Mouse (Mus musculus): ENCODE results near the gene Plcxd2. TPM values are rescaled to one million over a fixed set of nuclear protein-coding genes. Genes with fewer than 3 reads are reported as not detected.
A peak's percentile ranks its signal among the peaks of the same experiment; 100 is the strongest.

Gene Plcxd2
- polyA plus RNA-seq, 1 experiment = 0.50 TPM

GRCm38 (mm10) chr16:45967471-45967870 lies 42.5 kb downstream of the Plcxd2 start:
- Histone ChIP-seq H3K79me2 (ENCODE audit: control insufficient read depth, insufficient read depth) (no peaks in the 10 kb centered on the region), H3K36me3 (ENCODE audit: control insufficient read depth, insufficient read depth) (no peaks in the 10 kb centered on the region), H3K4me3 (ENCODE audit: insufficient read depth, poor library complexity, severe bottlenecking) (no peak overlapping the region), H3K27me3 (ENCODE audit: control insufficient read depth, insufficient read depth, insufficient read length) (no peaks in the 10 kb centered on the region), H3K79me3 (ENCODE audit: low read depth) (no peaks in the 10 kb centered on the region), H3ac (ENCODE audit: control insufficient read depth, insufficient read length, low read depth) (no peak overlapping the region)
- TF ChIP-seq USF1 (IDR thresholded peaks at IDR 0.05; ENCODE audit: low read depth) (no peak), CTCF (IDR thresholded peaks at IDR 0.05; ENCODE audit: control insufficient read depth, insufficient read depth, insufficient read length) (peak; percentile 66), FOSL1 (IDR thresholded peaks at IDR 0.05; ENCODE audit: insufficient read depth, low read length, poor library complexity, severe bottlenecking) (no peak)

- H3K36me3 ChIP-seq (ENCODE audit: control insufficient read depth, insufficient read depth) = no peaks in the 10 kb centered on the region
- H3K4me3 ChIP-seq (ENCODE audit: insufficient read depth, poor library complexity, severe bottlenecking) = no peak overlapping the region
- no peak overlapping the region for H3ac ChIP-seq (ENCODE audit: control insufficient read depth, insufficient read length, low read depth)
- TF ChIP-seq MYOG (IDR thresholded peaks at IDR 0.05; ENCODE audit: control insufficient read depth, extremely low read depth, insufficient read length) (no peak), CEBPB (IDR thresholded peaks at IDR 0.05; ENCODE audit: low read depth) (no peak), MAX (IDR thresholded peaks at IDR 0.05) (no peak), FOSL1 (IDR thresholded peaks at IDR 0.05; ENCODE audit: insufficient read depth, low read length, poor library complexity, severe bottlenecking) (no peak), MYOD1 (IDR thresholded peaks at IDR 0.05; ENCODE audit: control insufficient read depth, insufficient read length, low read depth) (no peak), USF1 (IDR thresholded peaks at IDR 0.05; ENCODE audit: low read depth) (no peak), CTCF (IDR thresholded peaks at IDR 0.05; ENCODE audit: control insufficient read depth, insufficient read depth, insufficient read length) (no peak)
- no peaks in the 10 kb centered on the region for H3K79me2 ChIP-seq (ENCODE audit: control insufficient read depth, insufficient read depth)
- no peaks in the 10 kb centered on the region for H3K79me3 ChIP-seq (ENCODE audit: low read depth)
- no peaks in the 10 kb centered on the region for H3K27me3 ChIP-seq (ENCODE audit: control insufficient read depth, insufficient read depth, insufficient read length)
These were observed 43.4 kb downstream of the Plcxd2 start for GRCm38 (mm10) chr16:45966604-45967003.

- H3K4me3 ChIP-seq (ENCODE audit: insufficient read depth, poor library complexity, severe bottlenecking) = no peak overlapping the region
- H3K79me3 ChIP-seq (ENCODE audit: low read depth) = no peaks in the 10 kb centered on the region
- no peak overlapping the region for H3ac ChIP-seq (ENCODE audit: control insufficient read depth, insufficient read length, low read depth)
- no peaks in the 10 kb centered on the region for H3K79me2 ChIP-seq (ENCODE audit: control insufficient read depth, insufficient read depth)
- no peaks in the 10 kb centered on the region for H3K27me3 ChIP-seq (ENCODE audit: control insufficient read depth, insufficient read depth, insufficient read length)
- no peaks in the 10 kb centered on the region for H3K36me3 ChIP-seq (ENCODE audit: control insufficient read depth, insufficient read depth)
- TF ChIP-seq MAX (IDR thresholded peaks at IDR 0.05) (no peak), CEBPB (IDR thresholded peaks at IDR 0.05; ENCODE audit: low read depth) (no peak), MYOG (IDR thresholded peaks at IDR 0.05; ENCODE audit: control insufficient read depth, extremely low read depth, insufficient read length) (no peak), USF1 (IDR thresholded peaks at IDR 0.05; ENCODE audit: low read depth) (no peak), CTCF (IDR thresholded peaks at IDR 0.05; ENCODE audit: control insufficient read depth, insufficient read depth, insufficient read length) (no peak), FOSL1 (IDR thresholded peaks at IDR 0.05; ENCODE audit: insufficient read depth, low read length, poor library complexity, severe bottlenecking) (no peak), MYOD1 (IDR thresholded peaks at IDR 0.05; ENCODE audit: control insufficient read depth, insufficient read length, low read depth) (no peak)
These were observed 45.2 kb downstream of the Plcxd2 start for GRCm38 (mm10) chr16:45964777-45965176.

- Histone ChIP-seq H3ac (ENCODE audit: control insufficient read depth, insufficient read length, low read depth) (no peak overlapping the region), H3K79me2 (ENCODE audit: control insufficient read depth, insufficient read depth) (no peaks in the 10 kb centered on the region), H3K4me3 (ENCODE audit: insufficient read depth, poor library complexity, severe bottlenecking) (no peak overlapping the region), H3K79me3 (ENCODE audit: low read depth) (no peaks in the 10 kb centered on the region), H3K36me3 (ENCODE audit: control insufficient read depth, insufficient read depth) (no peaks in the 10 kb centered on the region), H3K27me3 (ENCODE audit: control insufficient read depth, insufficient read depth, insufficient read length) (no peaks in the 10 kb centered on the region)
- TF ChIP-seq MAX (IDR thresholded peaks at IDR 0.05) = no peak
- no peak for TF ChIP-seq MYOD1 (IDR thresholded peaks at IDR 0.05; ENCODE audit: control insufficient read depth, insufficient read length, low read depth)
- TF ChIP-seq CEBPB (IDR thresholded peaks at IDR 0.05; ENCODE audit: low read depth) = no peak
- TF ChIP-seq USF1 (IDR thresholded peaks at IDR 0.05; ENCODE audit: low read depth) = no peak
- TF ChIP-seq CTCF (IDR thresholded peaks at IDR 0.05; ENCODE audit: control insufficient read depth, insufficient read depth, insufficient read length) = no peak
- no peak for TF ChIP-seq MYOG (IDR thresholded peaks at IDR 0.05; ENCODE audit: control insufficient read depth, extremely low read depth, insufficient read length)
These were observed 46.2 kb downstream of the Plcxd2 start for GRCm38 (mm10) chr16:45963837-45964236.

- Histone ChIP-seq H3K4me3 (ENCODE audit: insufficient read depth, poor library complexity, severe bottlenecking) (no peak overlapping the region), H3K79me3 (ENCODE audit: low read depth) (no peaks in the 10 kb centered on the region), H3K36me3 (ENCODE audit: control insufficient read depth, insufficient read depth) (no peaks in the 10 kb centered on the region), H3K27me3 (ENCODE audit: control insufficient read depth, insufficient read depth, insufficient read length) (no peaks in the 10 kb centered on the region), H3ac (ENCODE audit: control insufficient read depth, insufficient read length, low read depth) (no peak overlapping the region), H3K79me2 (ENCODE audit: control insufficient read depth, insufficient read depth) (no peaks in the 10 kb centered on the region)
- no peak for TF ChIP-seq MYOG (IDR thresholded peaks at IDR 0.05; ENCODE audit: control insufficient read depth, extremely low read depth, insufficient read length)
- no peak for TF ChIP-seq CEBPB (IDR thresholded peaks at IDR 0.05; ENCODE audit: low read depth)
- TF ChIP-seq USF1 (IDR thresholded peaks at IDR 0.05; ENCODE audit: low read depth) = no peak
- no peak for TF ChIP-seq MYOD1 (IDR thresholded peaks at IDR 0.05; ENCODE audit: control insufficient read depth, insufficient read length, low read depth)
- no peak for TF ChIP-seq FOSL1 (IDR thresholded peaks at IDR 0.05; ENCODE audit: insufficient read depth, low read length, poor library complexity, severe bottlenecking)
These were observed 46.9 kb downstream of the Plcxd2 start for GRCm38 (mm10) chr16:45963088-45963487.

GRCm38 (mm10) chr16:45960978-45961377 lies 49.0 kb downstream of the Plcxd2 start:
- TF ChIP-seq MYOD1 (IDR thresholded peaks at IDR 0.05; ENCODE audit: control insufficient read depth, insufficient read length, low read depth) = no peak
- no peak for TF ChIP-seq FOSL1 (IDR thresholded peaks at IDR 0.05; ENCODE audit: insufficient read depth, low read length, poor library complexity, severe bottlenecking)
- no peak for TF ChIP-seq CTCF (IDR thresholded peaks at IDR 0.05; ENCODE audit: control insufficient read depth, insufficient read depth, insufficient read length)
- no peak for TF ChIP-seq MYOG (IDR thresholded peaks at IDR 0.05; ENCODE audit: control insufficient read depth, extremely low read depth, insufficient read length)
- no peak for TF ChIP-seq USF1 (IDR thresholded peaks at IDR 0.05; ENCODE audit: low read depth)
- TF ChIP-seq MAX (IDR thresholded peaks at IDR 0.05) = no peak
- TF ChIP-seq CEBPB (IDR thresholded peaks at IDR 0.05; ENCODE audit: low read depth) = no peak
- Histone ChIP-seq H3K27me3 (ENCODE audit: control insufficient read depth, insufficient read depth, insufficient read length) (no peaks in the 10 kb centered on the region), H3K79me3 (ENCODE audit: low read depth) (no peaks in the 10 kb centered on the region), H3ac (ENCODE audit: control insufficient read depth, insufficient read length, low read depth) (no peak overlapping the region), H3K36me3 (ENCODE audit: control insufficient read depth, insufficient read depth) (no peaks in the 10 kb centered on the region), H3K79me2 (ENCODE audit: control insufficient read depth, insufficient read depth) (no peaks in the 10 kb centered on the region), H3K4me3 (ENCODE audit: insufficient read depth, poor library complexity, severe bottlenecking) (no peak overlapping the region)
